Mouse (Mus musculus) midbrain, embryonic 13.5 days (tissue): ENCODE measurements at regions not wholly inside any gene's neighbourhood (a gene's known extent, or its start where the extent isn't known, plus 50 kb on each side); places are given as distances from the start of the nearest gene placed in this dataset.
A peak's percentile ranks its signal among the peaks of the same experiment; 100 is the strongest.

Experiments used
- ATAC-seq: fragments of 200-750 bp; cut with Nextera tagmentation; 2 replicates; pipeline ENCODE4 v1.8.0; 2017; ENCODE audit warnings: mild to moderate bottlenecking, moderate TSS enrichment, moderate library complexity
- H3K27ac ChIP-seq: fragments of 300-500 bp; sonication (generic); 2 replicates; pipeline ENCODE4 v1.5.1; 2015; ENCODE audit warnings: inconsistent platforms, mild to moderate bottlenecking, moderate library complexity
- H3K27me3 ChIP-seq: fragments of 300-500 bp; sonication (generic); 2 replicates; pipeline ENCODE4 v1.6.1; 2015; ENCODE audit warnings: mild to moderate bottlenecking, inconsistent platforms
- H3K36me3 ChIP-seq: fragments of 300-500 bp; sonication (generic); 2 replicates; pipeline ENCODE4 v1.6.1; 2015; ENCODE audit warnings: mild to moderate bottlenecking, inconsistent platforms
- H3K4me1 ChIP-seq: fragments of 300-500 bp; sonication (generic); replicated peaks from 2 replicates; pipeline ENCODE4 v1.6.1; 2015; ENCODE audit warnings: inconsistent platforms
- H3K4me2 ChIP-seq: fragments of 300-500 bp; sonication (generic); replicated peaks from 2 replicates; pipeline ENCODE4 v1.6.1; 2015; ENCODE audit warnings: moderate library complexity, mild to moderate bottlenecking, inconsistent platforms
- H3K4me3 ChIP-seq: fragments of 300-500 bp; sonication (generic); replicated peaks from 2 replicates; pipeline ENCODE4 v1.5.1; 2015; ENCODE audit warnings: mild to moderate bottlenecking, inconsistent platforms
- H3K9ac ChIP-seq: fragments of 300-500 bp; sonication (generic); replicated peaks from 2 replicates; pipeline ENCODE4 v1.6.1; 2015; ENCODE audit warnings: mild to moderate bottlenecking, inconsistent platforms
- H3K9me3 ChIP-seq: fragments of 300-500 bp; sonication (generic); 2 replicates; pipeline ENCODE4 v1.6.1; 2016; ENCODE audit warnings: mild to moderate bottlenecking, inconsistent platforms
- WGBS: fragments of 180-500 bp; shearing (Covaris S2); methylation state at CpG from one replicate; pipeline ENCODE4 v1.1.7; 2015; 5-methylcytosine and 5-hydroxymethylcytosine counted together

- Histone ChIP-seq H3K27me3 (no peaks in the 10 kb centered on the region), H3K9me3 (no peaks in the 10 kb centered on the region), H3K4me2 (no peak overlapping the region), H3K36me3 (no peaks in the 10 kb centered on the region), H3K4me3 (no peak overlapping the region), H3K27ac (no peak overlapping the region), H3K4me1 (no peaks in the 10 kb centered on the region), H3K9ac (no peak overlapping the region)
- no peak for ATAC-seq
- WGBS = 93% methylated on average over 3 of the region's 3 CpGs
Observed at GRCm38 (mm10) chr8:90692516-90692915, 124.7 kb downstream of the Gm19935 start.

GRCm38 (mm10) chr8:90685076-90685475 lies 132.1 kb downstream of the Gm19935 start:
- Histone ChIP-seq H3K4me2 (no peak overlapping the region), H3K4me3 (no peak overlapping the region), H3K36me3 (no peaks in the 10 kb centered on the region), H3K27me3 (no peaks in the 10 kb centered on the region), H3K27ac (no peak overlapping the region), H3K9me3 (no peaks in the 10 kb centered on the region), H3K4me1 (no peaks in the 10 kb centered on the region), H3K9ac (no peak overlapping the region)
- 98% methylated on average over 2 of the region's 2 CpGs for WGBS
- no peak for ATAC-seq

GRCm38 (mm10) chr8:90670471-90671057 lies 146.6 kb downstream of the Gm19935 start:
- H3K4me1 ChIP-seq = peaks cover 29% of the 10 kb centered on the region
- H3K4me3 ChIP-seq = peak overlapping the region; percentile 21
- no peaks in the 10 kb centered on the region for H3K27me3 ChIP-seq
- peak overlapping the region; percentile 52 for H3K4me2 ChIP-seq
- under 1% methylated on average over 14 of the region's 14 CpGs for WGBS
- ATAC-seq = peak; percentile 88
- H3K9me3 ChIP-seq = 0 out of 2 replicates have a peak, but pooled peaks cover 3% of the 10 kb centered on the region
- H3K27ac ChIP-seq = peak overlapping the region; percentile 83
- peak overlapping the region; percentile 30; the same call in 1 of the 2 replicates for H3K9ac ChIP-seq
- no peaks in the 10 kb centered on the region for H3K36me3 ChIP-seq

- H3K27me3 ChIP-seq = no peaks in the 10 kb centered on the region
- peaks cover 29% of the 10 kb centered on the region for H3K4me1 ChIP-seq
- no peak overlapping the region for H3K4me2 ChIP-seq
- peak; percentile 58; the same call in 1 of the 2 replicates for ATAC-seq
- WGBS = 12% methylated on average over 9 of the region's 9 CpGs
- H3K4me3 ChIP-seq = no peak overlapping the region
- H3K9me3 ChIP-seq = peaks cover 6% of the 10 kb centered on the region; the same call in 1 of the 2 replicates
- peak overlapping the region; percentile 83 for H3K27ac ChIP-seq
- no peak overlapping the region for H3K9ac ChIP-seq
- no peaks in the 10 kb centered on the region for H3K36me3 ChIP-seq
Observed at GRCm38 (mm10) chr8:90669396-90669795, 147.8 kb downstream of the Gm19935 start.

- H3K4me2 ChIP-seq = no peak overlapping the region
- H3K36me3 ChIP-seq = no peaks in the 10 kb centered on the region
- peak; percentile 72 for ATAC-seq
- H3K27ac ChIP-seq = peak overlapping the region; percentile 40; the same call in 1 of the 2 replicates
- H3K4me1 ChIP-seq = peaks cover 27% of the 10 kb centered on the region
- no peaks in the 10 kb centered on the region for H3K27me3 ChIP-seq
- 10% methylated on average over 3 of the region's 3 CpGs for WGBS
- H3K9ac ChIP-seq = 0 out of 2 replicates have a peak overlapping the region, but pooled peaks have one; percentile 26
- H3K9me3 ChIP-seq = peaks cover 10% of the 10 kb centered on the region; the same call in 1 of the 2 replicates
- no peak overlapping the region for H3K4me3 ChIP-seq
Observed at GRCm38 (mm10) chr8:90659066-90659465, 158.1 kb downstream of the Gm19935 start.

- Histone ChIP-seq H3K4me3 (no peak overlapping the region), H3K9ac (no peak overlapping the region), H3K27me3 (no peaks in the 10 kb centered on the region), H3K36me3 (no peaks in the 10 kb centered on the region), H3K27ac (peak overlapping the region; percentile 41), H3K4me2 (peak overlapping the region; percentile 11), H3K4me1 (peaks cover 27% of the 10 kb centered on the region), H3K9me3 (peaks cover 9% of the 10 kb centered on the region; the same call in 1 of the 2 replicates)
- WGBS = 15% methylated on average over 7 of the region's 7 CpGs
- no peak for ATAC-seq
Observed at GRCm38 (mm10) chr8:90657641-90658051, 159.5 kb downstream of the Gm19935 start.

GRCm38 (mm10) chr8:90657116-90657515 lies 160.1 kb downstream of the Gm19935 start:
- H3K4me2 ChIP-seq = peak overlapping the region; percentile 11
- ATAC-seq = no peak
- 9% methylated on average over 5 of the region's 5 CpGs for WGBS
- no peak overlapping the region for H3K4me3 ChIP-seq
- H3K27me3 ChIP-seq = no peaks in the 10 kb centered on the region
- no peaks in the 10 kb centered on the region for H3K36me3 ChIP-seq
- H3K9me3 ChIP-seq = peaks cover 5% of the 10 kb centered on the region; the same call in 1 of the 2 replicates
- H3K4me1 ChIP-seq = peaks cover 27% of the 10 kb centered on the region
- no peak overlapping the region for H3K9ac ChIP-seq
- peak overlapping the region; percentile 41; the same call in 1 of the 2 replicates for H3K27ac ChIP-seq

GRCm38 (mm10) chr8:90656436-90657090 lies 160.6 kb downstream of the Gm19935 start:
- Histone ChIP-seq H3K27ac (0 out of 2 replicates have a peak overlapping the region, but pooled peaks have one; percentile 41), H3K4me2 (no peak overlapping the region), H3K36me3 (no peaks in the 10 kb centered on the region), H3K9ac (no peak overlapping the region), H3K4me3 (no peak overlapping the region), H3K9me3 (no peaks in the 10 kb centered on the region), H3K27me3 (no peaks in the 10 kb centered on the region), H3K4me1 (peaks cover 27% of the 10 kb centered on the region)
- WGBS = 49% methylated on average over 5 of the region's 5 CpGs
- no peak for ATAC-seq

- no peaks in the 10 kb centered on the region for H3K27me3 ChIP-seq
- no peak overlapping the region for H3K4me3 ChIP-seq
- no peaks in the 10 kb centered on the region for H3K9me3 ChIP-seq
- H3K36me3 ChIP-seq = no peaks in the 10 kb centered on the region
- H3K27ac ChIP-seq = no peak overlapping the region
- no peak for ATAC-seq
- peaks cover 27% of the 10 kb centered on the region for H3K4me1 ChIP-seq
- no peak overlapping the region for H3K4me2 ChIP-seq
- WGBS = 73% methylated on average over 2 of the region's 2 CpGs
- H3K9ac ChIP-seq = no peak overlapping the region
Observed at GRCm38 (mm10) chr8:90654786-90655185, 162.4 kb downstream of the Gm19935 start.

GRCm38 (mm10) chr8:90642392-90642791 lies 174.8 kb downstream of the Gm19935 start:
- no peaks in the 10 kb centered on the region for H3K9me3 ChIP-seq
- no peaks in the 10 kb centered on the region for H3K36me3 ChIP-seq
- H3K4me3 ChIP-seq = no peak overlapping the region
- ATAC-seq = peak; percentile 63; the same call in 1 of the 2 replicates
- 26% methylated on average over 6 of the region's 6 CpGs for WGBS
- H3K4me2 ChIP-seq = no peak overlapping the region
- H3K27me3 ChIP-seq = no peaks in the 10 kb centered on the region
- H3K27ac ChIP-seq = no peak overlapping the region
- H3K9ac ChIP-seq = no peak overlapping the region
- peaks cover 10% of the 10 kb centered on the region for H3K4me1 ChIP-seq

- H3K36me3 ChIP-seq = no peaks in the 10 kb centered on the region
- H3K9ac ChIP-seq = no peak overlapping the region
- 87% methylated on average over 7 of the region's 7 CpGs for WGBS
- no peak overlapping the region for H3K4me3 ChIP-seq
- no peak overlapping the region for H3K27ac ChIP-seq
- ATAC-seq = no peak
- H3K4me1 ChIP-seq = peaks cover 12% of the 10 kb centered on the region
- no peak overlapping the region for H3K4me2 ChIP-seq
- H3K27me3 ChIP-seq = no peaks in the 10 kb centered on the region
- no peaks in the 10 kb centered on the region for H3K9me3 ChIP-seq
Observed at GRCm38 (mm10) chr8:90636770-90637169, 180.4 kb downstream of the Gm19935 start.

- Histone ChIP-seq H3K4me2 (no peak overlapping the region), H3K4me1 (peaks cover 12% of the 10 kb centered on the region), H3K27me3 (no peaks in the 10 kb centered on the region), H3K4me3 (no peak overlapping the region), H3K9ac (no peak overlapping the region), H3K27ac (0 out of 2 replicates have a peak overlapping the region, but pooled peaks have one; percentile 35), H3K36me3 (no peaks in the 10 kb centered on the region), H3K9me3 (no peaks in the 10 kb centered on the region)
- 56% methylated on average over 7 of the region's 7 CpGs for WGBS
- ATAC-seq = peak; percentile 67; the same call in 1 of the 2 replicates
Observed at GRCm38 (mm10) chr8:90635766-90636492, 181.3 kb downstream of the Gm19935 start.
